Mouse (Mus musculus) ES-Bruce4 (cell line): Measurements from ENCODE around the gene Bcl2a1c.

Experiments used
- CTCF ChIP-seq: IDR thresholded peaks from one replicate; pipeline ENCODE4 v1.8.1; 2011; ENCODE audit warnings: low read depth, low read length
- EP300 ChIP-seq: IDR thresholded peaks from 2 replicates; pipeline ENCODE4 v1.6.1; 2011; ENCODE audit warnings: low read depth, low read length; ENCODE audit not compliant: insufficient read depth
- POLR2A ChIP-seq: IDR thresholded peaks from one replicate; pipeline ENCODE4 v1.8.1; 2011; ENCODE audit warnings: low read length; ENCODE audit not compliant: insufficient read depth

- TF ChIP-seq CTCF: no peak
- no peak for TF ChIP-seq POLR2A
- 0 out of 2 replicates have a peak, but pooled peaks have one; percentile 30 for TF ChIP-seq EP300
Measured at GRCm38 (mm10) chr9:114379871-114380270, 49.9 kb downstream of the Bcl2a1c start.
